Mouse (Mus musculus) G1E (cell line): ENCODE data around the gene Kng1. TPM values are rescaled to one million over a fixed set of nuclear protein-coding genes. Genes with fewer than 3 reads are reported as not detected.
"Not testable (repeated sequence)": the region's sequence is repeated elsewhere in the genome, so short reads cannot be mapped to it uniquely, and the experiment has no call there.

Experiments used
- ATAC-seq: 2 replicates; pipeline ENCODE4 v1.8.0; 2016; ENCODE audit warnings: mild to moderate bottlenecking; ENCODE audit not compliant: insufficient number of reproducible peaks, poor library complexity, low FRiP score, severe bottlenecking; ENCODE audit errors: extremely low read depth
- DNase-seq: peaks from one replicate; pipeline ENCODE4 v3.0.0; 2012; ENCODE audit warnings: low spot score
- H3K27me3 ChIP-seq: 2 replicates; pipeline ENCODE4 v1.6.1; 2012; ENCODE audit warnings: mild to moderate bottlenecking, low read length, inconsistent platforms; ENCODE audit not compliant: insufficient read depth
- H3K36me3 ChIP-seq: replicated peaks from 2 replicates; pipeline ENCODE3; 2012; ENCODE audit warnings: mild to moderate bottlenecking, inconsistent platforms
- H3K4me1 ChIP-seq: 2 replicates; pipeline ENCODE4 v1.6.1; 2012; ENCODE audit warnings: low read depth, low read length, inconsistent platforms, mixed read lengths; ENCODE audit not compliant: insufficient read depth
- H3K4me3 ChIP-seq: 2 replicates; pipeline ENCODE4 v1.5.1; 2012; ENCODE audit warnings: low read depth, mild to moderate bottlenecking, inconsistent platforms, low read length, moderate library complexity, mixed read lengths
- H3K9me3 ChIP-seq: replicated peaks from 2 replicates; pipeline ENCODE4 v1.6.1; 2012; ENCODE audit warnings: inconsistent platforms
- CTCF ChIP-seq: IDR thresholded peaks from 2 replicates; pipeline ENCODE4 v1.5.1; 2012; ENCODE audit warnings: low read depth, low read length, inconsistent platforms, mixed read lengths
- GATA1 ChIP-seq: IDR thresholded peaks from 2 replicates; pipeline ENCODE4 v1.6.1; 2012; ENCODE audit warnings: borderline replicate concordance, low read length, inconsistent platforms, mixed read lengths
- GATA2 ChIP-seq: IDR thresholded peaks from 2 replicates; pipeline ENCODE4 v1.6.1; 2012; ENCODE audit warnings: low read depth, low read length, inconsistent platforms, borderline replicate concordance
- POLR2AphosphoS5 ChIP-seq: IDR thresholded peaks from 2 replicates; pipeline ENCODE4 v1.6.1; 2012; ENCODE audit warnings: low read depth, low read length, inconsistent platforms; ENCODE audit not compliant: insufficient replicate concordance
- TAL1 ChIP-seq: conservative IDR thresholded peaks from 2 replicates; pipeline ENCODE4 v1.6.1; 2012; ENCODE audit warnings: low read depth, low read length, inconsistent platforms, mixed read lengths
- polyA plus RNA-seq: library from polyadenylated mRNA; stranded (reverse); fragments of >175 nt; gene quantifications from 2 replicates; pipeline ENCODE4 v1.2.3, GENCODE M21; 2012
- total RNA-seq, 2 experiments: library from RNA; stranded (forward) in 1 of 2; stranded (reverse) in 1 of 2; fragments of 200-1000 nt in 1 of 2; fragments of >200 nt in 1 of 2; fragmentation: Nextera tagmentation in 1 of 2; gene quantifications; 2 replicates each; pipeline ENCODE4 v1.2.3; 2014 to 2017

Kng1 gene
- total and polyA plus RNA-seq, 3 experiments: not detected

DNA sequence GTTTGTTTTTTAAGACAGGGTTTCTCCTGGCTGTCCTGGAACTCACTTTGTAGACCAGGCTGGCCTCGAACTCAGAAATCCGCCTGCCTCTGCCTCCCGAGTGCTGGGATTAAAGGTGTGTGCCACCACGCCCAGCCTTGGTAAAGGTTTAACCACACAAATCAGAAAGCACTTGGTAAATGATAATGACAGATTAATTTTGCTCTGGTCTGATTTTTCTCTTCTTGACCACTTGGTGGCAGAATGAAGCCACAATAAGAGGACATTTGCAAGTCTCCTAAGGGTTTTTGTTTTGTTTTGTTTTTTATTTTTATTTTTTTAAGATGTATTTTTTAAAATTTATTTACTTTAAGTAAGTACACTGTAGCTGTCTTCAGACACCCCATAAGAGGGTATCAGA is 30.0 kb downstream of the Kng1 start:
- DNase-seq: peak; percentile 21
- not testable (repeated sequence) for H3K4me3 ChIP-seq, H3K9me3 ChIP-seq, ATAC-seq, H3K4me1 ChIP-seq, H3K36me3 ChIP-seq
- H3K27me3 ChIP-seq: peaks cover 15% of the 10 kb centered on the region

DNA sequence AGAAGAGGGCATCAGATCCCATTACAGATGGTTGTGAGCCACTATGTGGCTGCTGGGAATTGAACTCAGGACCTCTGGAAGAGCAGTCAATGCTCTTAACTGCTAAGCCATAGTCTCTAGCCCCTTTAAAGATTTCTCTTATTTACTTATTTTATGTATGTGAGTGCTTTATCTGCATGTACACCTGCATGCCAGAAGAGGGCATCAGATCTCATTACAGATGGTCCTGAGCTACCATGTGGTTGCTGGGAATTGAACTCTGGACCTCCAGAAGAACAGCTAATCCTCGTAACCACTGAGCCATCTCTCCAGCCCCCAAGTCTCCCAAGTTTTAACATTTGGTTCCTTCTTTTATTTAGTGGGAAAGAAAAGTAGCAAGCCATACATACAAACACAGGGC is 30.8 kb downstream of the Kng1 start:
- DNase-seq, ATAC-seq, H3K4me1 ChIP-seq, H3K4me3 ChIP-seq, H3K36me3 ChIP-seq, H3K9me3 ChIP-seq: not testable (repeated sequence)
- H3K27me3 ChIP-seq: peaks cover 16% of the 10 kb centered on the region

DNA sequence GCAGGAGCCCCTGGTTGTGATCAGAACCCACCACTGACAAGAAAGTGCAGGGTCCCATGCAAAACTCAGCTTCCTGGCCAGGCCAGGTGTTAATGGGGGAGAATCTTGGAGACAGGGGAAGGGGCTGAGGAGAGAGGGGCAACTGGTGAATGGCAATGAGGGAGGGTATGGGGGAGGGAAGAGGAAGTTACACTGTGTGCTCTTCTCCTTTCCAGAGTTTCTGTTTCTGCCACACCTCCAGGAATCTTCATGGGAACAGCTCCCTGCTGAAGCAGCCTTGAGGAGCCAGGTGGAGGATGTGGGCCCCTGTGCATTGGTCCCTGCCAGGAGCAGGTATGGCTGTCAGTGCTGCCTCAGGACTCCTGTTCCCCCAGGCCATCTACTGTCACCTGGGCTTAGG is 33.7 kb downstream of the Kng1 start:
- peaks cover 15% of the 10 kb centered on the region for H3K27me3 ChIP-seq
- H3K4me1 ChIP-seq, H3K4me3 ChIP-seq, H3K9me3 ChIP-seq, DNase-seq, H3K36me3 ChIP-seq, ATAC-seq: not testable (repeated sequence)

DNA sequence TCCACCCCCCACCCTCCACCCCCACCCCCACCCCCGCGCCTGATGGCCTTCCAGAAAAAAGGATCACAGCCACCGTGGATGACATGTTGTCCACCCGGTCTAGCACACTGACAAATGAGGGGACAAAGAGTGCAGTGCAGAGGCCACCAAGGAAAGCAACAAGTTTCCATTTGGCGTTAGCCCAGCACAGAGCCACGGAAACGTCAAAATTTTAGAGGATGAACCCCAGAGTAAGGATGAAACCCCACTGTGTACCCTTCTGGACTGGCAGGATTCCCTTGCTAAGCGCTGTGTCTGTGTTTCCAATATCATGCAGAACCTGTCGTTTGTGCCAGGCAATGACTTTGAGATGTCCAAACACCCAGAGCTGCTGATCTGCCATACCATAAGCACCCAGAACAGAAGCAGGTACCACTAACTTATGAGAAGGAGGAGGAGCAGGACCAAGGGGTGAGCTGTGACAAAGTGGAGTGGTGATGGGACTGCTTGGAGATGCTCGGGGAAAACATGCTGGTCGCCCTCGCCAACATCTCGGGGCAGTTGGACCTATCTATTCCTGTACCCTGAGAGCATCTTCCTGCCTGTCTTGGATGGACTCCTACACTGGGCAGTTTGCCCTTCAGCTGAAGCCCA is 35.8 kb downstream of the Kng1 start:
- Histone ChIP-seq H3K4me3 (no peak overlapping the region), H3K27me3 (peaks cover 15% of the 10 kb centered on the region), H3K9me3 (no peaks in the 10 kb centered on the region), H3K36me3 (no peaks in the 10 kb centered on the region), H3K4me1 (peaks cover 2% of the 10 kb centered on the region; the same call in 1 of the 2 replicates)
- ATAC-seq: no peak
- TF ChIP-seq GATA1: no peak
- TF ChIP-seq CTCF: no peak
- no peak for TF ChIP-seq GATA2
- TF ChIP-seq POLR2AphosphoS5: no peak
- TF ChIP-seq TAL1: no peak
- no peak for DNase-seq

DNA sequence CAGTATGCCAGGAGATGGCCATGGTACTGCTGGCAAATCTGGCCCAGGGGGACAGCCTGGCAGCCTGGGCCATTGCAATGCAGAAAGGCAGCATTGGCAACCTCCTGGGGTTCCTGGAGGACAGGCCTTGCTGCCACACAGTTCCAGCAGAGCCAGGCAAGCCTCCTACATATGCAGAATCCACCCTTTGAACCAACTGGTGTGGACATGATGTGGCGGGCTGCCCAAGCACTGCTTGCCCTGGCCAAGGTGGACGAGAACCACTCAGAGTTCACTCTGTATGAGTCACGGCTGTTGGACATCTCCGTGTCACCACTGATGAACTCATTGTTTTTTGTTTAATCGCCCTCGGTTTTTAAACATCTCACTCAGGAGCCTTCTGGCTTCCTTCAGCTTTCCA is 36.5 kb downstream of the Kng1 start:
- Histone ChIP-seq H3K4me3 (no peak overlapping the region), H3K4me1 (peaks cover 2% of the 10 kb centered on the region; the same call in 1 of the 2 replicates), H3K9me3 (no peaks in the 10 kb centered on the region), H3K27me3 (peaks cover 15% of the 10 kb centered on the region), H3K36me3 (no peaks in the 10 kb centered on the region)
- DNase-seq (no peak), ATAC-seq (no peak)
- TF ChIP-seq CTCF: no peak
- no peak for TF ChIP-seq GATA2
- TF ChIP-seq POLR2AphosphoS5: no peak
- TF ChIP-seq GATA1: no peak
- no peak for TF ChIP-seq TAL1

DNA sequence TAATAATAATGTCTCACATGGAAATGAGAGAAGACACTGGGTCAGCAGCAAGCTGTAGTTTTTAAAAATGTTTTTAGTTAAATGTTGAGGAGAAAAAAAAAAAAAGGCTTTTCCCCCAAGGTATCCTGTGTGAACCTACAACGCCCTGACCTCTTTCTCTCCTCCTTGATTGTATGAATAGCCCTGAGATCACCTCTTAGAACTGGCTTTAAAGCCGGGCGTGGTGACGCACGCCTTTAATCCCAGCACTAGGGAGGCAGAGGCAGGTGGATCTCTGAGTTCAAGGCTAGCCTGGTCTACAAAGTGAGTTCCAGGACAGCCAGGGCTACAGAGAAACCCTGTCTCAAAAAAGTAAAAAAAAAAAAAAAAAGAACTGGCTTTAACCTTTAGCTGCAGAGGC is 37.9 kb downstream of the Kng1 start:
- H3K4me3 ChIP-seq, ATAC-seq, H3K36me3 ChIP-seq, DNase-seq, H3K9me3 ChIP-seq: not testable (repeated sequence)
- H3K27me3 ChIP-seq: peaks cover 15% of the 10 kb centered on the region
- H3K4me1 ChIP-seq: peaks cover 15% of the 10 kb centered on the region

DNA sequence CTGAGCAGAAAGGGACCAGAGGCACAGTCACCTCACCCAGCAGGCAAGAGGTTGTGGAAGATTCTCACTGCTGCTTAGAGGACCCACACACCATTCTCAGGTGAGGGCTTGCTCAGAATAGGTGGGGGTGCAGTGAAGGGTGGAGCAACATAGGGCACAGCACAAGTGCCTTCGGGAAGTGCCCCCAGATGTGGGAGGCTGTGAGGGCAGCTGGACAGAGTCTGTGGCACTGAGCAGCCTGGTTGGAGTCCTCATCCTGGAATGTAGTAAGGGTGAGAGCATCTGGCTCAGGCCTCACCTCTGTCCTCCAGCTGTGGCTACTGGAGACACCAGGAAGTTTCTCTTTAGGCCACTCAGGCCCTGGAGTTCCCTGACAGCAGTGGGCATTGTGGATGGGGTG is 39.2 kb downstream of the Kng1 start:
- peaks cover 17% of the 10 kb centered on the region for H3K4me1 ChIP-seq
- not testable (repeated sequence) for H3K4me3 ChIP-seq, H3K9me3 ChIP-seq, H3K27me3 ChIP-seq, DNase-seq, H3K36me3 ChIP-seq, ATAC-seq

DNA sequence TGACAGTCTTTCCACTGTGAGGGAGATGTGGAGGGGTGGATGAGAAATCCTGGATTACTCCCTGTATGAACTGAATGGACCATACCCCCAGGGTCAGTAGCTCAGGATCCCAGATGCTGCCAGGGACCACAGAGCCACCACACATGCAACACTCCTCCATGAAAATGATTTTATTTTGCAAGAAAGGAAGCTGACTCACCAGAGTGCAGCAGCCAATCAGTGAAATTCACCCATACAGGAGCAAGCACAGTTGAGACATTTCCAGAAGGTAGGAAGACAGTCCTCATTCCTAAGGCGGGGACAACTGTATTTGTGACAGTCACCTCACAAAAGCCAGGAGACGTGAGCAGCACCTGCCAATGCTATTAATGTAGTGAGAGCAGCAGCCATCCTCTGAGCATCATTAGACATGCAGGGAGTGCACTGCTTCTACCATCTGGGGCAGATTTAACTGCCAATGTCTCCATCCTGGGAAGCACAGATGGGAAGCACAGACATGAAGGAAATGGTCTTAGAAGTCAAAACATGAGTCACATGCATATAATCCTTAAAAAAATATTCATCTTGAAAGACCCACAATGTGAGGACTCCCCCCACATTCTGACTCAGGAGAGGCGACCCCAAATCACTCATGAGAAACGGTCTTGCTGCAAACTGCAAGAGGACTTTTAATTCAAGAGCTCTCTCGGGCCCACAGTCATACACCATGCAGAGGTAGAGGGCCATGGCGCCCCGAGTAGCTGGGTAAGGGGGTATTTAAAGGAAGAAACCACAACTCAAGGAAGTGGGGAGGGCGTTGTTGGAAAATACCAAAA is 39.8 kb downstream of the Kng1 start:
- H3K36me3 ChIP-seq, DNase-seq, ATAC-seq, H3K27me3 ChIP-seq, H3K9me3 ChIP-seq, H3K4me3 ChIP-seq: not testable (repeated sequence)
- H3K4me1 ChIP-seq: peaks cover 20% of the 10 kb centered on the region

DNA sequence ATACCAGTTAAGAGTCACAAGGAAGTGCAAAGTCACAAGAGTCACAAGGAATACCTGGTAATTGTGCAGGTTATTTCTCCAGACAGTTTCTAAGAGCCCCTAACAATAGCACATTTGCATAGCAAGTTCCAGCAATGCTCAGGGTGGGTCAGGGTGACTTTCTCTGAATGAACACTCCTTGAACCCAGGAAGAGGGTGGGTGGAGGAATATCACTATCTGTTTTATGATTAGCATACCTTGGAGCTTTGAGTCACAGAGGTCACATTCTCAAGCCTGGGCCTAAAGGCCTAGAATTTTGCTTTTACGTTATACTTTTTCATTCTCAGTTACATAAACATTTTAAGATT is 40.4 kb downstream of the Kng1 start:
- not testable (repeated sequence) for DNase-seq, H3K4me3 ChIP-seq, H3K36me3 ChIP-seq, ATAC-seq, H3K27me3 ChIP-seq, H3K9me3 ChIP-seq
- peaks cover 26% of the 10 kb centered on the region for H3K4me1 ChIP-seq
